Mouse (Mus musculus) 3134 (cell line): ENCODE data around the gene Ppm1k.
"Not testable (repeated sequence)": the region's sequence is repeated elsewhere in the genome, so short reads cannot be mapped to it uniquely, and the experiment has no call there.

Experiments used
- DNase-seq: peaks from one replicate; pipeline ENCODE4 v3.0.0-alpha.2; 2011; ENCODE audit warnings: low spot score; ENCODE audit not compliant: insufficient read length; ENCODE audit errors: extremely low read depth

Ppm1k gene

GRCm38 (mm10) chr6:57535386-57535936 lies at the start of gene Ppm1k:
Gene Ppm1k, minus strand, starts transcription at chr6:57535468.
- peak; percentile 99 for DNase-seq

- no peak for DNase-seq
Measured at GRCm38 (mm10) chr6:57582356-57582755, 47.1 kb upstream of the Ppm1k start.

GRCm38 (mm10) chr6:57581595-57581994 lies 46.3 kb upstream of the Ppm1k start:
- no peak for DNase-seq

GRCm38 (mm10) chr6:57580881-57581548 lies 45.7 kb upstream of the Ppm1k start, which contains the start of gene Herc6:
Gene Herc6, plus strand, starts transcription at chr6:57581000.
- peak; percentile 87 for DNase-seq

GRCm38 (mm10) chr6:57571587-57571986 lies 36.3 kb upstream of the Ppm1k start:
- no peak for DNase-seq

GRCm38 (mm10) chr6:57570170-57570974 lies 35.1 kb upstream of the Ppm1k start:
- DNase-seq: peak; percentile 22

GRCm38 (mm10) chr6:57567630-57568029 lies 32.4 kb upstream of the Ppm1k start:
- no peak for DNase-seq

GRCm38 (mm10) chr6:57565452-57565851 lies 30.2 kb upstream of the Ppm1k start:
- DNase-seq: no peak

GRCm38 (mm10) chr6:57563454-57563853 lies 28.2 kb upstream of the Ppm1k start:
- no peak for DNase-seq

GRCm38 (mm10) chr6:57557796-57558317 lies 22.6 kb upstream of the Ppm1k start:
- DNase-seq: no peak

GRCm38 (mm10) chr6:57551211-57551796 lies 16.0 kb upstream of the Ppm1k start:
- no peak for DNase-seq

GRCm38 (mm10) chr6:57544866-57545265 lies 9.6 kb upstream of the Ppm1k start:
- no peak for DNase-seq

- DNase-seq: not testable (repeated sequence)
Measured at GRCm38 (mm10) chr6:57543591-57543990, 8.3 kb upstream of the Ppm1k start.

GRCm38 (mm10) chr6:57541737-57542335 lies 6.6 kb upstream of the Ppm1k start:
- no peak for DNase-seq

- DNase-seq: no peak
Measured at GRCm38 (mm10) chr6:57540950-57541498, 5.8 kb upstream of the Ppm1k start.

GRCm38 (mm10) chr6:57537887-57538286 lies 2.6 kb upstream of the Ppm1k start:
- DNase-seq: no peak

GRCm38 (mm10) chr6:57535971-57536669 lies 852 bp upstream of the Ppm1k start:
- peak; percentile 27 for DNase-seq

GRCm38 (mm10) chr6:57534611-57535286 lies 519 bp downstream of the Ppm1k start:
- peak; percentile 65 for DNase-seq

- no peak for DNase-seq
Measured at GRCm38 (mm10) chr6:57534231-57534610, 1.0 kb downstream of the Ppm1k start.
